Mouse (Mus musculus) CH12.LX (cell line): ENCODE results near the gene Lrp4. TPM values are rescaled to one million over a fixed set of nuclear protein-coding genes. Genes with fewer than 3 reads are reported as not detected.

Experiments
- DNase-seq: peaks from one replicate; pipeline ENCODE4 v3.0.0-alpha.2; 2013; ENCODE audit errors: extremely low read depth
- H3K27ac ChIP-seq: 2 replicates; pipeline ENCODE4 v1.5.1; 2012; ENCODE audit warnings: low read depth, mild to moderate bottlenecking, control low read depth, moderate library complexity; ENCODE audit not compliant: insufficient read depth
- H3K27me3 ChIP-seq: replicated peaks from 2 replicates; pipeline ENCODE3; 2012; ENCODE audit warnings: inconsistent platforms
- H3K36me3 ChIP-seq, 2 experiments: replicated peaks in 1 of 2; 2 replicates each; pipeline versions ENCODE3 to v1.6.1; 2012; ENCODE audit warnings: inconsistent platforms in 1 of 2, low read length in 1 of 2, mild to moderate bottlenecking in 1 of 2, mixed read lengths in 1 of 2, moderate library complexity in 1 of 2; ENCODE audit not compliant: control insufficient read depth in 1 of 2, insufficient read depth in 1 of 2
- H3K4me1 ChIP-seq, 2 experiments: 2 replicates each; pipeline ENCODE4 v1.6.1; 2012; ENCODE audit warnings: inconsistent platforms in 1 of 2, moderate library complexity in 1 of 2; ENCODE audit not compliant: insufficient read depth in 2 of 2, control insufficient read depth in 1 of 2
- H3K4me2 ChIP-seq: 2 replicates; pipeline ENCODE4 v1.6.1; 2012; ENCODE audit warnings: low read depth, mild to moderate bottlenecking, control low read depth; ENCODE audit not compliant: poor library complexity, insufficient read depth, severe bottlenecking
- H3K4me3 ChIP-seq, 3 experiments: fragments of 150-350 bp in 1 of 3; sonication (generic) in 1 of 3; replicated peaks in 1 of 3; 2 replicates each; pipeline versions ENCODE3 to v1.5.1; 2011 to 2012; ENCODE audit warnings: low read depth in 2 of 3, low read length in 2 of 3, mild to moderate bottlenecking in 2 of 3, moderate library complexity in 2 of 3, control low read depth in 1 of 3, improper control_type of control experiment in 1 of 3, inconsistent platforms in 1 of 3, mixed read lengths in 1 of 3; ENCODE audit not compliant: poor library complexity in 1 of 3
- H3K79me2 ChIP-seq: replicated peaks from 2 replicates; pipeline ENCODE4 v1.6.1; 2012; ENCODE audit warnings: mild to moderate bottlenecking, moderate library complexity; ENCODE audit not compliant: control insufficient read depth, poor library complexity, insufficient read depth, severe bottlenecking; ENCODE audit errors: extremely low read depth
- H3K9ac ChIP-seq: 2 replicates; pipeline ENCODE4 v1.6.1; 2012; ENCODE audit warnings: low read depth, mild to moderate bottlenecking, control low read depth, moderate library complexity; ENCODE audit not compliant: insufficient read depth
- H3K9me3 ChIP-seq: replicated peaks from 2 replicates; pipeline ENCODE3; 2012; ENCODE audit warnings: low read length, inconsistent platforms, mixed read lengths
- E2F4 ChIP-seq: IDR thresholded peaks from 2 replicates; pipeline ENCODE4 v1.6.1; 2011; ENCODE audit warnings: low read depth, low read length, improper control_type of control experiment; ENCODE audit not compliant: insufficient replicate concordance
- ELF1 ChIP-seq: IDR thresholded peaks from 2 replicates; pipeline ENCODE4 v1.6.1; 2014; ENCODE audit warnings: low read depth, mild to moderate bottlenecking, inconsistent platforms, low read length, improper control_type of control experiment
- HCFC1 ChIP-seq: IDR thresholded peaks from 2 replicates; pipeline ENCODE4 v1.6.1; 2012; ENCODE audit warnings: low read depth, mild to moderate bottlenecking, inconsistent platforms, low read length, improper control_type of control experiment
- JUN ChIP-seq: IDR thresholded peaks from 2 replicates; pipeline ENCODE4 v1.6.1; 2011; ENCODE audit warnings: low read depth, mild to moderate bottlenecking, low read length, improper control_type of control experiment, moderate library complexity; ENCODE audit not compliant: insufficient read depth
- KAT2A ChIP-seq: IDR thresholded peaks from 2 replicates; pipeline ENCODE4 v1.6.1; 2012; ENCODE audit warnings: low read length, improper control_type of control experiment, inconsistent platforms; ENCODE audit not compliant: insufficient replicate concordance
- MAZ ChIP-seq: IDR thresholded peaks from 2 replicates; pipeline ENCODE4 v1.6.1; 2012; ENCODE audit warnings: low read depth, mild to moderate bottlenecking, inconsistent platforms, low read length, improper control_type of control experiment, moderate library complexity
- MXI1 ChIP-seq: IDR thresholded peaks from 2 replicates; pipeline ENCODE4 v1.6.1; 2011; ENCODE audit warnings: mild to moderate bottlenecking, low read depth, low read length, improper control_type of control experiment
- NELFE ChIP-seq: IDR thresholded peaks from 2 replicates; pipeline ENCODE4 v1.6.1; 2011; ENCODE audit warnings: low read depth, low read length, improper control_type of control experiment
- POLR2A ChIP-seq: IDR thresholded peaks from 2 replicates; pipeline ENCODE4 v1.6.1; 2011; ENCODE audit warnings: low read depth, mild to moderate bottlenecking, improper control_type of control experiment, low read length
- RAD21 ChIP-seq: IDR thresholded peaks from 2 replicates; pipeline ENCODE4 v1.6.1; 2011; ENCODE audit warnings: low read depth, mild to moderate bottlenecking, low read length, improper control_type of control experiment, moderate library complexity
- RCOR1 ChIP-seq: conservative IDR thresholded peaks from 2 replicates; pipeline ENCODE4 v1.6.1; 2012; ENCODE audit warnings: low read depth, mild to moderate bottlenecking, inconsistent platforms, low read length, improper control_type of control experiment
- SMC3 ChIP-seq: IDR thresholded peaks from 2 replicates; pipeline ENCODE4 v1.6.1; 2011; ENCODE audit warnings: low read depth, low read length, improper control_type of control experiment
- TBP ChIP-seq: conservative IDR thresholded peaks from 2 replicates; pipeline ENCODE4 v1.6.1; 2011; ENCODE audit warnings: low read depth, low read length, improper control_type of control experiment
- TCF12 ChIP-seq: IDR thresholded peaks from 2 replicates; pipeline ENCODE4 v1.6.1; 2014; ENCODE audit warnings: low read depth, mild to moderate bottlenecking, inconsistent platforms, low read length, improper control_type of control experiment
- UBTF ChIP-seq: IDR thresholded peaks from 2 replicates; pipeline ENCODE4 v1.6.1; 2012; ENCODE audit warnings: low read depth, mild to moderate bottlenecking, inconsistent platforms, low read length, improper control_type of control experiment, moderate library complexity
- USF2 ChIP-seq: conservative IDR thresholded peaks from 2 replicates; pipeline ENCODE4 v1.6.1; 2011; ENCODE audit warnings: low read depth, low read length, improper control_type of control experiment
- ZC3H11A ChIP-seq: IDR thresholded peaks from 2 replicates; pipeline ENCODE4 v1.6.1; 2012; ENCODE audit warnings: low read depth, mild to moderate bottlenecking, inconsistent platforms, low read length, improper control_type of control experiment
- ZMIZ1 ChIP-seq: IDR thresholded peaks from 2 replicates; pipeline ENCODE4 v1.6.1; 2012; ENCODE audit warnings: low read depth, mild to moderate bottlenecking, inconsistent platforms, low read length, improper control_type of control experiment
- ZNF384 ChIP-seq: IDR thresholded peaks from 2 replicates; pipeline ENCODE4 v1.6.1; 2012; ENCODE audit warnings: low read depth, low read length, improper control_type of control experiment, inconsistent platforms
- dilution Hi-C: fragments of 300-500 bp; cut with MboI; formaldehyde crosslinking; loops from 2 replicates; pipeline ENCODE4 v1.14.3; 2020; ENCODE audit warnings: low sequenced_read_pairs; ENCODE audit not compliant: extremely low pct_unique_long_range_greater_than_20kb, extremely low pct_ligation_motif_present
- in situ Hi-C: fragments of 300-500 bp; cut with MboI; formaldehyde crosslinking; loops from 3 replicates; pipeline ENCODE4 v1.14.3; 2019; ENCODE audit warnings: low sequenced_read_pairs, low pct_ligation_motif_present, low pct_unique_long_range_greater_than_20kb, mixed read lengths
- polyA plus RNA-seq: library from polyadenylated mRNA; unstranded; fragments of >175 nt; gene quantifications from 2 replicates; pipeline ENCODE4 v1.2.1, GENCODE M21; 2012; ENCODE audit warnings: low read depth; ENCODE audit not compliant: insufficient read length
- total RNA-seq, 2 experiments: library from RNA; depleted of rRNA; stranded (reverse); fragments of 300-350 nt in 1 of 2; fragments of >200 nt in 1 of 2; gene quantifications; 2 replicates each; pipeline ENCODE4 v1.2.3; 2012 to 2014

Lrp4 gene
- total and polyA plus RNA-seq, 3 experiments, result 0.91 to 5.9 (median 1.0) TPM

DNA sequence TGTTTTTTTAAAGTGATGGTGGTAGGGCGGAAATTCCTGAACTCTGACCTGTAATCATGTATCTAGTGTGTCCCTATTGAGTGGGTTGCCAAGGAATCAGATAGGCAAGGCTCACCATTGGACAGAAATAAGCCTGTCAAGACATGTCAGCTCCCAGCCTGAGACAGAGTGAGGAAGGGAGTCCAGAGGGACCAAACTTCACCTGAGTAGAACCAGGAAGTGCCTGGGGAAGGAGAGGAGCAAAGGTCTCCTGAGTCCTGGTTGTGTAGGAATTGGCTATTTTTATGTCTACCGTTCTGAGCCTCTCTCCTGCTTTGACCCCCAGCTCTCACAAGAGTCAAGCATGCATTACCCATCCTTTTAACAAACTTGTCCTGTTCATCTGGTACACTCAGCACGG is 8.6 kb downstream of the Lrp4 start:
- H3K27ac ChIP-seq, result no peak overlapping the region
- dilution Hi-C loops, result no loop called here
- H3K4me3 ChIP-seq, result no peak overlapping the region
- H3K36me3 ChIP-seq, result no peaks in the 10 kb centered on the region
- TF ChIP-seq RAD21, result no peak
- in situ Hi-C loops, result no loop called here
- H3K9ac ChIP-seq, result no peak overlapping the region
- H3K79me2 ChIP-seq, result no peaks in the 10 kb centered on the region
- H3K27me3 ChIP-seq, result peaks cover 5% of the 10 kb centered on the region
- H3K4me1 ChIP-seq, result peaks cover 0 to 13% of the 10 kb centered on the region in 2 experiments; a peak in 2 of 4 replicates
- DNase-seq, result no peak
- no peaks in the 10 kb centered on the region for H3K9me3 ChIP-seq
- no peak overlapping the region for H3K4me2 ChIP-seq

DNA sequence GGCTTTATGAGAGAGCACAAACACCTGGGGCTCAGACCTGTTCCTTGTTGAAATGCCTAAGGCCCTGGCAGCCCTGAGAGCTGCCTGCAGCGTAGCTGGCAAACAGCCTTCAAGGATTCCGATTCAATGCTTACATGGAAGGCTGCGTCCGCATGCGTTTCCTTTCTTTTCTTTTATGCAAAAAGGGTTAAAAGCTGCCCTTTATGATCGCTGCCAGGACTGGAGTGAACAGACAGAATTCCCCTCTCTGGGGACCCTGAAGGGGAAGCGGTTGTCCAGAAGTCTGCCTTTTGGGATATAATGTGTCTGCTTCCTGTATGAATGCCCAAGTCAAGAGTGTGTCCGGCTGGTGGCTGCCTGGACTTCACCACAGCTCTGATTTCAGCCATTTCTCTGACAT is 10.3 kb downstream of the Lrp4 start:
- H3K27ac ChIP-seq, result no peak overlapping the region
- no peak overlapping the region for H3K4me3 ChIP-seq
- H3K9me3 ChIP-seq, result no peaks in the 10 kb centered on the region
- no peaks in the 10 kb centered on the region for H3K36me3 ChIP-seq
- in situ Hi-C loops, result no loop called here
- peaks cover 0 to 6% of the 10 kb centered on the region in 2 experiments; a peak in 1 of 4 replicates for H3K4me1 ChIP-seq
- H3K27me3 ChIP-seq, result peaks cover 2% of the 10 kb centered on the region
- no peak for TF ChIP-seq POLR2A
- TF ChIP-seq USF2, result no peak
- no peak for TF ChIP-seq ZNF384
- no peak for TF ChIP-seq E2F4
- no peak for TF ChIP-seq ZMIZ1
- TF ChIP-seq TBP, result no peak
- no peak for TF ChIP-seq HCFC1
- TF ChIP-seq JUN, result no peak
- no peak for TF ChIP-seq ZC3H11A
- TF ChIP-seq SMC3, result no peak
- no peak for TF ChIP-seq MAZ
- TF ChIP-seq ELF1, result no peak
- TF ChIP-seq MXI1, result no peak
- TF ChIP-seq TCF12, result no peak
- TF ChIP-seq NELFE, result no peak
- no peak for TF ChIP-seq UBTF
- no peak for TF ChIP-seq RCOR1
- TF ChIP-seq KAT2A, result no peak
- no peak for DNase-seq
- H3K4me2 ChIP-seq, result no peak overlapping the region
- H3K9ac ChIP-seq, result no peak overlapping the region
- dilution Hi-C loops, result no loop called here
- no peaks in the 10 kb centered on the region for H3K79me2 ChIP-seq
